Mouse (Mus musculus) liver, embryonic 16.5 days (tissue): ENCODE data around the gene Gm8374. TPM values are rescaled to one million over a fixed set of nuclear protein-coding genes. Genes with fewer than 3 reads are reported as not detected.
"Not testable (repeated sequence)": the region's sequence is repeated elsewhere in the genome, so short reads cannot be mapped to it uniquely, and the experiment has no call there.

Experiments used
- ATAC-seq: fragments of 200-750 bp; cut with Nextera tagmentation; 2 replicates; pipeline ENCODE4 v1.8.0; 2017; ENCODE audit warnings: low read depth, mild to moderate bottlenecking, moderate number of reproducible peaks, moderate library complexity
- H3K27ac ChIP-seq: fragments of 300-500 bp; sonication (generic); 2 replicates; pipeline ENCODE4 v1.5.1; 2014; ENCODE audit warnings: mild to moderate bottlenecking, low read length
- H3K27me3 ChIP-seq: fragments of 300-500 bp; sonication (generic); 2 replicates; pipeline ENCODE4 v1.6.1; 2014; ENCODE audit warnings: low read depth, low read length, mixed read lengths; ENCODE audit not compliant: control insufficient read depth, insufficient read depth
- H3K36me3 ChIP-seq: fragments of 300-500 bp; sonication (generic); 2 replicates; pipeline ENCODE4 v1.6.1; 2014; ENCODE audit warnings: mild to moderate bottlenecking; ENCODE audit not compliant: control insufficient read depth, insufficient read depth
- H3K4me1 ChIP-seq: fragments of 300-500 bp; sonication (generic); 2 replicates; pipeline ENCODE4 v1.6.1; 2014; ENCODE audit warnings: low read depth, low read length, mixed read lengths; ENCODE audit not compliant: control insufficient read depth
- H3K4me2 ChIP-seq: fragments of 300-500 bp; sonication (generic); 2 replicates; pipeline ENCODE4 v1.6.1; 2014; ENCODE audit warnings: low read depth, low read length, mixed read lengths
- H3K4me3 ChIP-seq: fragments of 300-500 bp; sonication (generic); 2 replicates; pipeline ENCODE4 v1.5.1; 2014; ENCODE audit warnings: low read depth, mild to moderate bottlenecking, low read length
- H3K9ac ChIP-seq: fragments of 300-500 bp; sonication (generic); 2 replicates; pipeline ENCODE4 v1.6.1; 2014; ENCODE audit warnings: low read depth, low read length
- H3K9me3 ChIP-seq: fragments of 300-500 bp; sonication (generic); replicated peaks from 2 replicates; pipeline ENCODE4 v1.6.1; 2016; ENCODE audit warnings: low read length; ENCODE audit not compliant: control insufficient read depth
- WGBS: fragments of 180-500 bp; shearing (Covaris S2); extraction: QIAGEN DNeasy Blood & Tissue Kit; methylation state at CpG from one replicate; pipeline ENCODE4 v1.1.7; 2014; ENCODE audit not compliant: insufficient replicate concordance; 5-methylcytosine and 5-hydroxymethylcytosine counted together
- polyA plus RNA-seq: library from polyadenylated mRNA; unstranded; fragments of >200 nt; fragmentation: Nextera tagmentation; extraction: Ambion mirVana; gene quantifications from 2 replicates; pipeline ENCODE4 v1.2.1, GENCODE M21; 2015

Gene Gm8374
- polyA plus RNA-seq: not detected in 2 replicates

DNA sequence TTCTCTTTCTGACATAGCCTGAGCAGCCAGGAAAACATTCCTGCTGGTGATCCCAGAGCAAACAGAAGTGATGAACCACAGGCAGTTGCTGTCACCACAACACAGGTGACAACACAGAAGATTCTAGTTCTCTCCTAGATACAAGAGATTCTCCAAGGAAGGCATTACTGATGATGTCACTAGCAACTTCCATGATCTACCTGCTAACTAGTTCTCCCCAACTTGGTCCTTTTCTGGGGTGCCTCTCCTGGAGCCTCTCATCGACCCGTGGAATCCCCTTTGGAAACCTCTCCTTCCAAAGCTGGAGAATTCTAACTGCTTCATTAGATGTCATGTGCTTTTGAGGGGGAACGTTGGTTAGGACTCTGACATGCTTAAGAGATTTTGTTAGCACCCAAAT, at the start of gene Gm8374:
Gm8374 (minus strand) TSS at position 101 of the 400 bp plus-strand sequence.
- ATAC-seq, H3K4me1 ChIP-seq, H3K27me3 ChIP-seq, H3K4me2 ChIP-seq, H3K9ac ChIP-seq, H3K4me3 ChIP-seq, H3K9me3 ChIP-seq, H3K36me3 ChIP-seq, H3K27ac ChIP-seq: not testable (repeated sequence)
- WGBS: 53% methylated on average over 3 of the region's 3 CpGs

DNA sequence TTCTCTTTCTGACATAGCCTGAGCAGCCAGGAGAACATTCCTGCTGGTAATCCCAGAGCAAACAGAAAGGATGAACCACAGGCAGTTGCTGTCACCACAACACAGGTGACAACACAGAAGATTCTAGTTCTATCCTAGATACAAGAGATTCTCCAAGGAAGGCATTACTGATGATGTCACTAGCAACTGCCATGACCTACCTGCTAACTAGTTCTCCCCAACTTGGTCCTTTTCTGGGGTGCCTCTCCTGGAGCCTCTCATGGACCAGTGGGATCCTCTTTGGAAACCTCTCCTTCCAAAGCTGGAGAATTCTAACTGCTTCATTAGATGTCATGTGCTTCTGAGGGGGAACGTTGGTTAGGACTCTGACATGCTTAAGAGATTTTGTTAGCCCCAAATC, 32.6 kb downstream of the Gm8374 start, which contains the start of gene Gm5797:
Gm5797 (minus strand) TSS at position 101 of the 400 bp plus-strand sequence.
- H3K27ac ChIP-seq, ATAC-seq, H3K36me3 ChIP-seq, H3K4me1 ChIP-seq, H3K9ac ChIP-seq, H3K27me3 ChIP-seq, H3K9me3 ChIP-seq, H3K4me2 ChIP-seq, H3K4me3 ChIP-seq: not testable (repeated sequence)
- no CpG with 5 or more reads among the region's 1 CpGs for WGBS

DNA sequence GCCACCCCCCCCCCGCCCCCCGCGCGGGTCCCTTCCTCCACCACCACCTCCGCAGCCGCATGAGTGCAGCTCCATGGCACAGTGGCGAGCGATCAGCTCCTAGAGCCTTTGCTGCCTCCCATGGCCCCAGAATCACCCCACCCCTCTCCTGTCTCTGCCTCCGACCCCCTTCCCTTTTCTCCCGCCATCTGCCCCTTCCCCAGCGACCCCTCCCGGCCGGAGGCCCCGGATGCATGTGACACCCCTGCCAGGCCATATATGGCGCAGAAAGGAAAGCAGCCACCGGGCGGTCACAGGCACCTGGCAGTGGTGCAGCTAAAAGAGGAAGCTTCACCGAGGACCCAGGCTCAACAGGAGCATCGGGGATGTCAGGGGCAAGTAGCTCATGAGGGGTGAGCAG, 49.8 kb downstream of the Gm8374 start:
- H3K4me1 ChIP-seq, H3K9me3 ChIP-seq, H3K4me2 ChIP-seq, ATAC-seq, H3K27me3 ChIP-seq, H3K9ac ChIP-seq, H3K36me3 ChIP-seq, H3K4me3 ChIP-seq, H3K27ac ChIP-seq: not testable (repeated sequence)
- 1% methylated on average over 16 of the region's 19 CpGs for WGBS

DNA sequence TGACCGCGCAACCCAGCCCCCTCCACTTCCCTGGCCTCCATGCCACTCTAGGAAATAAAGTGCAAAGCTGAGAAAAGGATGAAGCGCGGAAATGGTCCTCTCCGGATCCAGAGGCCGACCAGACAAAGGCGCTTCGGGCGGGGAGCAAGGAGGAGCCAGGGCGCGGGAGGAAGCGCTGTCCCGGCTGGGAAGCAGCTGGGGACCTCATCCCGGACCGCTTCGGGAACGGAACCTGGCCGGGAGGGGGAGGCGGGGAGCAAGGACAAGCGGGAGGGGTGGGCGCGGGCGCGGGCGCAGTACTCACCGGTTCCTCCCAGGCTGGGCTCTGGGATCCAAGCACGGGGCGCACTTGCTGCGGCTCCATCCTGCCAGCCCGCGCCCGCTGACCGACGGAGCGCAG, 50.3 kb downstream of the Gm8374 start, which contains the start of gene Gm3739:
Gm3739 (minus strand) TSS at position 389 of the 400 bp plus-strand sequence.
- not testable (repeated sequence) for H3K27ac ChIP-seq, H3K9ac ChIP-seq

More for the DNA sequence above, 50.3 kb downstream of the Gm8374 start, which contains the start of gene Gm3739:
- 0% methylated on average over 16 of the region's 35 CpGs for WGBS
- not testable (repeated sequence) for H3K9me3 ChIP-seq, H3K36me3 ChIP-seq, H3K4me1 ChIP-seq, H3K27me3 ChIP-seq, H3K4me3 ChIP-seq, H3K4me2 ChIP-seq, ATAC-seq

Other genes starting within 250 kb of the Gm8374 start
- not detected in 2 replicates for gene Gm6676, start 239.7 kb downstream of the Gm8374 start, polyA plus RNA-seq
- 0.05 and 0.16 TPM in 2 replicates for gene Gm3512, start 190.6 kb downstream of the Gm8374 start, polyA plus RNA-seq
- not detected in 2 replicates for gene Gm16434, start 170.6 kb downstream of the Gm8374 start, polyA plus RNA-seq
- not detected in 2 replicates for gene Gm3727, start 100.4 kb downstream of the Gm8374 start, polyA plus RNA-seq
- not detected in 2 replicates for gene Gm3739, start 50.1 kb downstream of the Gm8374 start, polyA plus RNA-seq
- not detected in 2 replicates for gene Gm5797, start 32.7 kb downstream of the Gm8374 start, polyA plus RNA-seq
- gene Gm3755, start 85.8 kb upstream of the Gm8374 start, polyA plus RNA-seq: 0.07 and 0.08 TPM in 2 replicates
- gene Gm3752, start 118.6 kb upstream of the Gm8374 start, polyA plus RNA-seq: not detected in 2 replicates
- gene Gm3558, start 203.4 kb upstream of the Gm8374 start, polyA plus RNA-seq: 0.05 TPM in 1 of 2 replicates, not detected in the other
- gene Gm10338, start 230.5 kb upstream of the Gm8374 start, polyA plus RNA-seq: not detected in 2 replicates